Mouse (Mus musculus) midbrain, embryonic 15.5 days (tissue): ENCODE results near the gene Arhgef10l. TPM values are rescaled to one million over a fixed set of nuclear protein-coding genes. Genes with fewer than 3 reads are reported as not detected.
A peak's percentile ranks its signal among the peaks of the same experiment; 100 is the strongest.

Source experiments
- ATAC-seq: fragments of 200-750 bp; cut with Nextera tagmentation; replicated peaks from 2 replicates; pipeline ENCODE4 v1.8.0; 2017; ENCODE audit warnings: moderate TSS enrichment
- H3K27ac ChIP-seq: fragments of 300-500 bp; sonication (generic); 2 replicates; pipeline ENCODE4 v1.5.1; 2015; ENCODE audit warnings: mild to moderate bottlenecking, inconsistent platforms
- H3K27me3 ChIP-seq: fragments of 300-500 bp; sonication (generic); replicated peaks from 2 replicates; pipeline ENCODE4 v1.6.1; 2015; ENCODE audit warnings: inconsistent platforms
- H3K36me3 ChIP-seq: fragments of 300-500 bp; sonication (generic); replicated peaks from 2 replicates; pipeline ENCODE4 v1.6.1; 2015; ENCODE audit warnings: inconsistent platforms
- H3K4me1 ChIP-seq: fragments of 300-500 bp; sonication (generic); 2 replicates; pipeline ENCODE4 v1.6.1; 2015; ENCODE audit warnings: inconsistent platforms
- H3K4me2 ChIP-seq: fragments of 300-500 bp; sonication (generic); 2 replicates; pipeline ENCODE4 v1.6.1; 2015; ENCODE audit warnings: inconsistent platforms, mild to moderate bottlenecking, moderate library complexity
- H3K4me3 ChIP-seq: fragments of 300-500 bp; sonication (generic); 2 replicates; pipeline ENCODE4 v1.5.1; 2015; ENCODE audit warnings: mild to moderate bottlenecking, inconsistent platforms
- H3K9ac ChIP-seq: fragments of 300-500 bp; sonication (generic); 2 replicates; pipeline ENCODE4 v1.6.1; 2015; ENCODE audit warnings: mild to moderate bottlenecking, inconsistent platforms
- H3K9me3 ChIP-seq: fragments of 300-500 bp; sonication (generic); 2 replicates; pipeline ENCODE4 v1.6.1; 2016; ENCODE audit warnings: inconsistent platforms
- WGBS: fragments of 180-500 bp; shearing (Covaris S2); methylation state at CpG from one replicate; pipeline ENCODE4 v1.1.7; 2015; ENCODE audit warnings: mixed read lengths; 5-methylcytosine and 5-hydroxymethylcytosine counted together
- polyA plus RNA-seq: library from polyadenylated mRNA; unstranded; fragments of >200 nt; fragmentation: Nextera tagmentation; extraction: Ambion mirVana; gene quantifications from 2 replicates; pipeline ENCODE4 v1.2.1, GENCODE M21; 2015

The Arhgef10l gene
- polyA plus RNA-seq, 1 experiment from 2014 or later: 30.7 TPM

GRCm38 (mm10) chr4:140665053-140665452 is 759 bp downstream of the Arhgef10l start:
- no peak for ATAC-seq
- H3K36me3 ChIP-seq: no peaks in the 10 kb centered on the region
- H3K9ac ChIP-seq: no peak overlapping the region
- no peak overlapping the region for H3K27ac ChIP-seq
- H3K4me3 ChIP-seq: no peak overlapping the region
- WGBS: 71% methylated on average over 7 of the region's 7 CpGs
- no peak overlapping the region for H3K4me2 ChIP-seq
- no peaks in the 10 kb centered on the region for H3K27me3 ChIP-seq
- peaks cover 5% of the 10 kb centered on the region for H3K4me1 ChIP-seq
- no peaks in the 10 kb centered on the region for H3K9me3 ChIP-seq

GRCm38 (mm10) chr4:140662882-140663585 is 2.8 kb downstream of the Arhgef10l start:
- peaks cover 14% of the 10 kb centered on the region for H3K4me1 ChIP-seq
- H3K9me3 ChIP-seq: no peaks in the 10 kb centered on the region
- 28% methylated on average over 10 of the region's 10 CpGs for WGBS
- no peak overlapping the region for H3K27ac ChIP-seq
- H3K4me3 ChIP-seq: no peak overlapping the region
- no peak for ATAC-seq
- H3K36me3 ChIP-seq: no peaks in the 10 kb centered on the region
- no peaks in the 10 kb centered on the region for H3K27me3 ChIP-seq
- H3K9ac ChIP-seq: no peak overlapping the region
- H3K4me2 ChIP-seq: no peak overlapping the region

DNA sequence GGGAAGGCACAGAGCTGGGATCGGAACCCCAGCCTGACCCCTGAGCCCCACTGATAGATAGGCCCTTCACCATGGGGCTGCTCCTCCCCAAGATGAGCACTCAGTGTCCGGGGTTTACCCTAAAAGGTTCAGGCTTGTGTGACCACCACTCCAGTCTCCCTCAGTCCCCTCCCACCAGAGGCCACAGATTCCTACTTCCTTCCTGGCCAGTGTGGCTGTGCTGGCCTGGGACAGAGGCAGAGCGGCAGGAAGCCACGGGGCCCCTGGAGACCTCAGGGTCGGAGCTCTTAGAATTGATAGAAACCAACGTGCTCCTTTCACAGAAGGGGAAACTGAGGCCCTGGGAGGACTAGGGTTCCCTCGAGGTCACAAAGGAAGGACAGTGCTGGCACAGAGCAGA is 3.4 kb downstream of the Arhgef10l start:
- H3K4me1 ChIP-seq: peaks cover 20% of the 10 kb centered on the region
- H3K27ac ChIP-seq: no peak overlapping the region
- H3K4me2 ChIP-seq: no peak overlapping the region
- no peak overlapping the region for H3K9ac ChIP-seq
- H3K27me3 ChIP-seq: no peaks in the 10 kb centered on the region
- WGBS: 35% methylated on average over 7 of the region's 7 CpGs
- H3K4me3 ChIP-seq: no peak overlapping the region
- no peaks in the 10 kb centered on the region for H3K36me3 ChIP-seq
- no peaks in the 10 kb centered on the region for H3K9me3 ChIP-seq
- ATAC-seq: no peak

DNA sequence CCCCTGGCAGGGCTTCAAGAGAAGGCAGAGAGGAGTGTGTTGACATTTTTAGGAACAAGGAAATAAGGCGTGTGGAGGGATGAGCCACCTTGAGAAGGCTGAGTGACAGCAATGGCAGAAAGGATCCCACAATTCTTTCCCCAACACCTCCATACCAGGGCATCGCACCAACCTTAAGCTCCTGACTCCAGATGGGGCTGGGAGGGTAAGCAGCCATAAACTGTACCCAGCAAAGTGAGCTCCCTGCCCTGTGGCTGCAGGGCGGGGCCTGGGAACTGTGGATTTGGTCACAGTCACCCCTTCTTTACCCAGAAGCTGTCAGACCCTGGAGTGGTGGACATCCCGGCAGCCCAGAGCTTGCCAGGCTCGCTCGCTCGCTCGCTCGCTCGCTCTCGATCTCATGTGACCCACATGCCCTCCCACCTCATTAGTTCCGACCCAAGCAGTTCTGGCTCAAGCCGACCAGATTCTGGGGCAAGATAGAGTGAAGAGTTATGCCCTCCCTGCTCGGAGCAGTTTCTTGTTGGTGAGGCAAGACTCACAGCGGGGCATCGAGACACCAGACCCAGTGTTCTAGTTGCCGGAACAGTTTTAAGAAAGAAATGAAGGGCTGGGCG is 4.3 kb downstream of the Arhgef10l start:
- no peak overlapping the region for H3K4me3 ChIP-seq
- H3K4me2 ChIP-seq: no peak overlapping the region
- no peak for ATAC-seq
- 76% methylated on average over 18 of the region's 18 CpGs for WGBS
- no peak overlapping the region for H3K9ac ChIP-seq
- H3K27me3 ChIP-seq: no peaks in the 10 kb centered on the region
- no peaks in the 10 kb centered on the region for H3K9me3 ChIP-seq
- no peak overlapping the region for H3K27ac ChIP-seq
- H3K4me1 ChIP-seq: peaks cover 23% of the 10 kb centered on the region
- H3K36me3 ChIP-seq: no peaks in the 10 kb centered on the region

GRCm38 (mm10) chr4:140657681-140658575 is 7.9 kb downstream of the Arhgef10l start:
- H3K4me1 ChIP-seq: peaks cover 21% of the 10 kb centered on the region
- H3K27me3 ChIP-seq: no peaks in the 10 kb centered on the region
- no peak overlapping the region for H3K4me3 ChIP-seq
- 0 out of 2 replicates have a peak overlapping the region, but pooled peaks have one; percentile 4 for H3K9ac ChIP-seq
- no peaks in the 10 kb centered on the region for H3K36me3 ChIP-seq
- peak; percentile 88 for ATAC-seq
- no peak overlapping the region for H3K4me2 ChIP-seq
- no peaks in the 10 kb centered on the region for H3K9me3 ChIP-seq
- H3K27ac ChIP-seq: peak overlapping the region; percentile 82
- 5% methylated on average over 24 of the region's 24 CpGs for WGBS

GRCm38 (mm10) chr4:140656529-140656928 is 9.3 kb downstream of the Arhgef10l start:
- ATAC-seq: no peak
- Histone ChIP-seq H3K27ac (no peak overlapping the region), H3K4me3 (no peak overlapping the region), H3K9me3 (no peaks in the 10 kb centered on the region), H3K36me3 (no peaks in the 10 kb centered on the region), H3K4me2 (no peak overlapping the region), H3K9ac (no peak overlapping the region), H3K4me1 (peaks cover 18% of the 10 kb centered on the region), H3K27me3 (no peaks in the 10 kb centered on the region)
- WGBS: 61% methylated on average over 8 of the region's 8 CpGs

- no peak for ATAC-seq
- H3K4me3 ChIP-seq: no peak overlapping the region
These were observed 11.0 kb downstream of the Arhgef10l start for GRCm38 (mm10) chr4:140654798-140655197.

DNA sequence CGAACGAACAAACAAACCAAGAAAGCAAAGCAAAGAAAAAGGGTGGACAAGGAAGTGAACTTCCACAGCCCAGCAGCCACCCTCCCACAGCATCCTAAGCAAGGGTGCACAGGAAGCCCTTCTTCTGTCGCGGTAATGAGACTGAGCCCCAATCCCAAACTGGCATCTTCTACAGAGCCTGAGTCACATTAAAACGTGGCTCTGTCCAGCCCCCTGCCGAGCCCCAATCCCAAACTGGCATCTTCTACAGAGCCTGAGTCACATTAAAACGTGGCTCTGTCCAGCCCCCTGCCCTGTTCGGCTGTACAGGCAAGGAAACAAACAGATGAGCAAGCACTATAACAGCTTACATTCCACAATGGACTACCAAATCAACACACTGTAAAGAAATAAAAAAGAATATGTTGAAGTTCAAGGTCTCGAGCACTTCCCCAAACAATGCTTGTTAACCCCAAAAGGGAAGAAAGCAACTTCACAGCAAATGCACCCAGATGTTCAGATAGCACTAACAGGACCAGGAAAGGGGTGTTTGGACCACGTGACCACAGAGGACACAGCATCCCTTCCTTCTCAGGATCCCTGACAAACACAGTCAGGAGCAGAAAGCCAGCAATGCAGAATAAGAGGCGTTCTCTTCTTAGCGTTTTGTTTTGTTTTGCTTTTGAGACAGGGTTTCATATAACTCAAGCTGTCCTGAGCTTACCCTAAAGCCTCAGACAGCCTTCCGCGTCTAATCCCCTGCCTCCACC is 11.8 kb downstream of the Arhgef10l start:
- H3K27ac ChIP-seq: no peak overlapping the region
- 46% methylated on average over 14 of the region's 14 CpGs for WGBS
- H3K9ac ChIP-seq: no peak overlapping the region
- ATAC-seq: no peak
- H3K36me3 ChIP-seq: no peaks in the 10 kb centered on the region
- no peak overlapping the region for H3K4me2 ChIP-seq
- peaks cover 27% of the 10 kb centered on the region for H3K4me1 ChIP-seq
- H3K9me3 ChIP-seq: no peaks in the 10 kb centered on the region
- no peak overlapping the region for H3K4me3 ChIP-seq
- no peaks in the 10 kb centered on the region for H3K27me3 ChIP-seq

More at GRCm38 (mm10) chr4:140654798-140655197, 11.0 kb downstream of the Arhgef10l start:
- Histone ChIP-seq H3K27me3 (no peaks in the 10 kb centered on the region), H3K9ac (no peak overlapping the region), H3K4me2 (no peak overlapping the region), H3K27ac (no peak overlapping the region), H3K9me3 (no peaks in the 10 kb centered on the region), H3K36me3 (no peaks in the 10 kb centered on the region), H3K4me1 (peaks cover 19% of the 10 kb centered on the region)
- 68% methylated on average over 8 of the region's 8 CpGs for WGBS

GRCm38 (mm10) chr4:140649731-140650130 is 16.1 kb downstream of the Arhgef10l start:
- peak overlapping the region; percentile 64; the same call in 1 of the 2 replicates for H3K4me2 ChIP-seq
- 40% methylated on average over 1 of the region's 1 CpGs for WGBS

GRCm38 (mm10) chr4:140649207-140649591 is 16.6 kb downstream of the Arhgef10l start:
- ATAC-seq: peak; percentile 6; the same call in 1 of the 2 replicates
- H3K27ac ChIP-seq: peak overlapping the region; percentile 95
- peak overlapping the region; percentile 64 for H3K4me2 ChIP-seq
- no peaks in the 10 kb centered on the region for H3K27me3 ChIP-seq
- H3K4me1 ChIP-seq: peaks cover 47% of the 10 kb centered on the region
- WGBS: 18% methylated on average over 9 of the region's 9 CpGs
- H3K9me3 ChIP-seq: no peaks in the 10 kb centered on the region
- peak overlapping the region; percentile 92 for H3K9ac ChIP-seq
- H3K4me3 ChIP-seq: peak overlapping the region; percentile 67
- no peaks in the 10 kb centered on the region for H3K36me3 ChIP-seq

More at GRCm38 (mm10) chr4:140649731-140650130, 16.1 kb downstream of the Arhgef10l start:
- no peak overlapping the region for H3K9ac ChIP-seq
- no peak for ATAC-seq
- no peaks in the 10 kb centered on the region for H3K36me3 ChIP-seq
- H3K27ac ChIP-seq: peak overlapping the region; percentile 95
- H3K4me1 ChIP-seq: peaks cover 41% of the 10 kb centered on the region
- H3K27me3 ChIP-seq: no peaks in the 10 kb centered on the region
- H3K9me3 ChIP-seq: no peaks in the 10 kb centered on the region
- no peak overlapping the region for H3K4me3 ChIP-seq

GRCm38 (mm10) chr4:140648443-140649206 is 17.2 kb downstream of the Arhgef10l start:
- under 1% methylated on average over 46 of the region's 50 CpGs for WGBS
- Histone ChIP-seq H3K9ac (peak overlapping the region; percentile 92), H3K27me3 (no peaks in the 10 kb centered on the region), H3K27ac (peak overlapping the region; percentile 95), H3K4me1 (peaks cover 51% of the 10 kb centered on the region), H3K4me2 (peak overlapping the region; percentile 64), H3K4me3 (peak overlapping the region; percentile 67), H3K36me3 (no peaks in the 10 kb centered on the region), H3K9me3 (no peaks in the 10 kb centered on the region)
- ATAC-seq: peak; percentile 73
